Mouse (Mus musculus): ENCODE results near the gene Nubpl. TPM values are rescaled to one million over a fixed set of nuclear protein-coding genes. Genes with fewer than 3 reads are reported as not detected.

The Nubpl gene
- 6.2 TPM for total RNA-seq (2023)

DNA sequence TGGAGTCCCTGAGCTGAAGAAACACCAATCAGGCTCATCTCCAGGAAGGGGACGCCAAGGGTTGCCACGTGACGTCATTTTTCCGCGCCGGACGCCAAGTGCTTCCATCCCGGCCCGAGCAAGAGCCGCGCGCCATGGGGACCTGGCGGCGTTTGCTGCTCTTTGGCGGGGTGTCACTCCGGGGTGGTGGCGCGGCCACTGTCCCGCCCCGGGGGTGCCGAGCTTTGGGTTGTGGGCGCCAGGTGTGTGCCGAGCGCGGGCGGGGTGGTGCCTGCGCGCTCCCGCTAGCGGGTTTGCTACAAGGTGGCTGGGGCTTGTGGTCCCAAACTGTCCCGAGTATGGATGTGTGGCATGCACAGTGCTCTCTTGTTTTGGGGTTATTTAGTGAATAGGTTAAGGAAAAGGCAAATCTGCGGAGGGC lies at the start of gene Nubpl:
TSS of gene Nubpl (plus strand) at position 88 of the 421 bp plus-strand sequence.

Other genes with a start within 250 kb of the Nubpl start
- 30.8 TPM for gene Heatr5a, start 126.4 kb upstream of the Nubpl start, total RNA-seq (2023)
- 4.7 TPM for gene Dtd2, start 91.2 kb upstream of the Nubpl start, total RNA-seq (2023)
- not detected for gene Gpr33, start 69.7 kb upstream of the Nubpl start, total RNA-seq (2023)

Measured in CD8-positive naive resting alpha-beta T cell, adult 57 days (primary cell).